Mouse (Mus musculus) heart, embryonic 13.5 days (tissue): ENCODE results near the gene Dram1. TPM values are rescaled to one million over a fixed set of nuclear protein-coding genes. Genes with fewer than 3 reads are reported as not detected.

Experiments
- ATAC-seq: fragments of 200-750 bp; cut with Nextera tagmentation; 2 replicates; pipeline ENCODE4 v1.8.0; 2017; ENCODE audit warnings: moderate TSS enrichment; ENCODE audit not compliant: insufficient number of reproducible peaks, low FRiP score, low TSS enrichment; ENCODE audit errors: extremely low read depth
- H3K27ac ChIP-seq: fragments of 300-500 bp; sonication (generic); replicated peaks from 2 replicates; pipeline ENCODE4 v1.5.1; 2015; ENCODE audit warnings: moderate library complexity, mild to moderate bottlenecking, inconsistent platforms
- H3K27me3 ChIP-seq: fragments of 300-500 bp; sonication (generic); replicated peaks from 2 replicates; pipeline ENCODE4 v1.6.1; 2015; ENCODE audit warnings: mild to moderate bottlenecking, inconsistent platforms
- H3K36me3 ChIP-seq: fragments of 300-500 bp; sonication (generic); 2 replicates; pipeline ENCODE4 v1.6.1; 2015; ENCODE audit warnings: mild to moderate bottlenecking, inconsistent platforms
- H3K4me1 ChIP-seq: fragments of 300-500 bp; sonication (generic); 2 replicates; pipeline ENCODE4 v1.6.1; 2015; ENCODE audit warnings: inconsistent platforms
- H3K4me2 ChIP-seq: fragments of 300-500 bp; sonication (generic); 2 replicates; pipeline ENCODE4 v1.6.1; 2015; ENCODE audit warnings: inconsistent platforms, mild to moderate bottlenecking, moderate library complexity
- H3K4me3 ChIP-seq: fragments of 300-500 bp; sonication (generic); 2 replicates; pipeline ENCODE4 v1.5.1; 2015; ENCODE audit warnings: moderate library complexity, mild to moderate bottlenecking, inconsistent platforms
- H3K9ac ChIP-seq: fragments of 300-500 bp; sonication (generic); 2 replicates; pipeline ENCODE4 v1.6.1; 2015; ENCODE audit warnings: inconsistent platforms, mild to moderate bottlenecking, moderate library complexity
- H3K9me3 ChIP-seq: fragments of 300-500 bp; sonication (generic); 2 replicates; pipeline ENCODE4 v1.6.1; 2016; ENCODE audit warnings: inconsistent platforms
- WGBS: fragments of 180-500 bp; shearing (Covaris S2); methylation state at CpG from one replicate; pipeline ENCODE4 v1.1.7; 2015; ENCODE audit warnings: mixed read lengths; 5-methylcytosine and 5-hydroxymethylcytosine counted together
- polyA plus RNA-seq: library from polyadenylated mRNA; unstranded; fragments of >200 nt; fragmentation: Nextera tagmentation; extraction: Ambion mirVana; gene quantifications from 2 replicates; pipeline ENCODE4 v1.2.1, GENCODE M21; 2015

Dram1 gene
- polyA plus RNA-seq, 1 experiment from 2014 or later, result 1.4 TPM

GRCm38 (mm10) chr10:88371793-88372192, 7.1 kb downstream of the Dram1 start:
- WGBS, result 11% methylated on average over 2 of the region's 2 CpGs
- H3K4me2 ChIP-seq, result no peak overlapping the region
- H3K27me3 ChIP-seq, result peaks cover 10% of the 10 kb centered on the region; the same call in 1 of the 2 replicates
- no peaks in the 10 kb centered on the region for H3K36me3 ChIP-seq
- H3K9ac ChIP-seq, result no peak overlapping the region
- no peak overlapping the region for H3K27ac ChIP-seq
- H3K4me1 ChIP-seq, result peaks cover 8% of the 10 kb centered on the region
- H3K9me3 ChIP-seq, result no peaks in the 10 kb centered on the region
- no peak for ATAC-seq
- H3K4me3 ChIP-seq, result no peak overlapping the region

GRCm38 (mm10) chr10:88369233-88369632, 9.6 kb downstream of the Dram1 start:
- Histone ChIP-seq H3K9ac (no peak overlapping the region), H3K4me3 (no peak overlapping the region), H3K4me2 (no peak overlapping the region), H3K9me3 (no peaks in the 10 kb centered on the region), H3K27ac (no peak overlapping the region), H3K4me1 (no peaks in the 10 kb centered on the region), H3K27me3 (no peaks in the 10 kb centered on the region), H3K36me3 (no peaks in the 10 kb centered on the region)
- whole genome bisulfite sequencing, result 43% methylated on average over 4 of the region's 4 CpGs
- ATAC-seq, result no peak

- no peaks in the 10 kb centered on the region for H3K4me1 ChIP-seq
- H3K36me3 ChIP-seq, result no peaks in the 10 kb centered on the region
- 65% methylated on average over 3 of the region's 3 CpGs for WGBS
- no peak overlapping the region for H3K27ac ChIP-seq
- H3K27me3 ChIP-seq, result no peaks in the 10 kb centered on the region
- H3K4me3 ChIP-seq, result no peak overlapping the region
- ATAC-seq, result no peak
- H3K9me3 ChIP-seq, result no peaks in the 10 kb centered on the region
- no peak overlapping the region for H3K4me2 ChIP-seq
- H3K9ac ChIP-seq, result no peak overlapping the region
These were observed 14.7 kb downstream of the Dram1 start for GRCm38 (mm10) chr10:88364221-88364620.

- Histone ChIP-seq H3K4me1 (no peaks in the 10 kb centered on the region), H3K4me3 (no peak overlapping the region), H3K9ac (no peak overlapping the region), H3K36me3 (no peaks in the 10 kb centered on the region), H3K27me3 (peaks cover 4% of the 10 kb centered on the region; the same call in 1 of the 2 replicates), H3K9me3 (no peaks in the 10 kb centered on the region), H3K4me2 (no peak overlapping the region), H3K27ac (no peak overlapping the region)
- WGBS, result 56% methylated on average over 1 of the region's 1 CpGs
- ATAC-seq, result no peak
These were observed 16.7 kb downstream of the Dram1 start for GRCm38 (mm10) chr10:88362218-88362617.

DNA sequence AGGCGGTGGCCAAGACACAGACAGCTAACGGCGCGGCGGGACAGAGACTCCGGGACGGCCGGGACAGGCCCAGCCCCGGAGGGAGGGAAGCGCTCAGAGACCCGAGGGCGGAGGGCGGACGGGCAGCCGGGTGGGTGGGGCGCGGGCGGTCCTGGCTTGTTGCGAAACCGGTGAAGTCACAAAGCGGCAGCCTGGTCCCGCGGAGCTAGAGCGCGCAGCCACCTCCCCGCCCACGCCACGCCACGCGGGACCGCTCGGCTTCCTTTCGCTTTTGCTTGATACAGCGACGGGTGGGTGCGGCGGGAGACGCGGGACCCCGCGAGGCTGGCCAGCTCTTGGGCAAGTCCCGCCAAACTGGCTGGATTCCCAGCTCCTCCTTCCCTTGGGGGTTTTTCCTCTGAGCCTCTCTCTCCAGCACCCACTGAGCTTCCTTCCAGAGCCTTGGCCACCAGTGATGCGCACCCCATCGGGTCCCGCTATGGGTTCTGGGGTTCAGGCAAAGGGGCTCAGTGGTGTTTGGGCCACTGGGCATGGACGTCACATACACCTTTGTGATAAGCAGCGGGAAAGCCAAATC, 21.8 kb downstream of the Dram1 start:
- Histone ChIP-seq H3K27ac (no peak overlapping the region), H3K4me3 (peak overlapping the region; percentile 68), H3K9me3 (no peaks in the 10 kb centered on the region), H3K9ac (peak overlapping the region; percentile 84), H3K4me2 (peak overlapping the region; percentile 84), H3K36me3 (no peaks in the 10 kb centered on the region), H3K4me1 (peaks cover 5% of the 10 kb centered on the region), H3K27me3 (peaks cover 10% of the 10 kb centered on the region)
- ATAC-seq, result peak; percentile 68; the same call in 1 of the 2 replicates
- WGBS, result 2% methylated on average over 31 of the region's 47 CpGs

- H3K4me3 ChIP-seq, result peak overlapping the region; percentile 68
- no peaks in the 10 kb centered on the region for H3K9me3 ChIP-seq
- peaks cover 7% of the 10 kb centered on the region for H3K4me1 ChIP-seq
- H3K27ac ChIP-seq, result no peak overlapping the region
- H3K4me2 ChIP-seq, result peak overlapping the region; percentile 84
- ATAC-seq, result no peak
- 8% methylated on average over 21 of the region's 21 CpGs for WGBS
- peaks cover 10% of the 10 kb centered on the region for H3K27me3 ChIP-seq
- H3K36me3 ChIP-seq, result no peaks in the 10 kb centered on the region
- peak overlapping the region; percentile 84 for H3K9ac ChIP-seq
These were observed 22.5 kb downstream of the Dram1 start for GRCm38 (mm10) chr10:88356114-88356982.

GRCm38 (mm10) chr10:88354599-88354998, 24.3 kb downstream of the Dram1 start:
- no peak overlapping the region for H3K4me2 ChIP-seq
- H3K27me3 ChIP-seq, result peaks cover 10% of the 10 kb centered on the region
- ATAC-seq, result no peak
- no peak overlapping the region for H3K4me3 ChIP-seq
- no peak overlapping the region for H3K27ac ChIP-seq
- 68% methylated on average over 5 of the region's 5 CpGs for WGBS
- H3K9ac ChIP-seq, result no peak overlapping the region
- no peaks in the 10 kb centered on the region for H3K9me3 ChIP-seq
- H3K4me1 ChIP-seq, result peaks cover 8% of the 10 kb centered on the region
- H3K36me3 ChIP-seq, result no peaks in the 10 kb centered on the region

GRCm38 (mm10) chr10:88352549-88352948, 26.3 kb downstream of the Dram1 start:
- peaks cover 8% of the 10 kb centered on the region for H3K4me1 ChIP-seq
- H3K9me3 ChIP-seq, result no peaks in the 10 kb centered on the region
- no peak overlapping the region for H3K27ac ChIP-seq
- H3K4me2 ChIP-seq, result no peak overlapping the region
- WGBS, result 67% methylated on average over 2 of the region's 2 CpGs
- no peaks in the 10 kb centered on the region for H3K36me3 ChIP-seq
- H3K4me3 ChIP-seq, result no peak overlapping the region
- no peak overlapping the region for H3K9ac ChIP-seq
- H3K27me3 ChIP-seq, result peaks cover 6% of the 10 kb centered on the region; the same call in 1 of the 2 replicates
- ATAC-seq, result no peak

DNA sequence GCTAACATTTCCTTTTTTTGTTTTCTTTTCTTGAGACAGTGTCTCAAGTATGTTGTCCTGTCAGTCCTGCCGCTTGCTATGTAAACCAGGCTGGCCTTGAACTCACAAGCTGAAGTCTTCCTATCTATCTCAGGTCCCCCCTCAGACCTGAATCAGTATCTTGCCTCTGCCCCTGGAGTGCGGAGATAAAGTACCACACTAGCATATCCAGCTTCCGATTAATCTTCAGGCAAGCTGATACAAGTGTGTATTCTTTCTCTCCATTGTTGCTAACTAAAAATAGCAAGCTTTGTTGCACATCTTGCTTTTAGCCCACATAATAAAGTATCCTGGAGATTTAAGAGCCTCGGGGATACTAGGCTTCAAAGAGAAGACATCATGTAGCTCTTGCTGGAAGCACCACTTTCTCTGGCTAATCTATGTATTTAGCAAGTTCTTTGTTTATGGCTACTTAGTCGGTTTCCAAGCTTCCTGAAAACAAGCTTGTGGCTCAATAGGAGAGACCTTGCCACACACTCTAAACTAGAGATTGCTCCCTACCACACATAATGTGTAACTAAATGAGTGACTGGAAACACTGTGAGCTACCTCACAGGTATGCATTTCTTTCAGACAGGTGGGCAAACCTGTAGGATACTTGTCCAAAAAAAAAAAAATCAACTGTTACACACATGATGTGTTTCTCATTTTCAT, 27.3 kb downstream of the Dram1 start:
- H3K9me3 ChIP-seq, result no peaks in the 10 kb centered on the region
- 40% methylated on average over 5 of the region's 5 CpGs for WGBS
- H3K4me1 ChIP-seq, result peaks cover 5% of the 10 kb centered on the region
- no peak overlapping the region for H3K27ac ChIP-seq
- no peak overlapping the region for H3K9ac ChIP-seq
- no peaks in the 10 kb centered on the region for H3K36me3 ChIP-seq
- ATAC-seq, result no peak
- H3K4me3 ChIP-seq, result no peak overlapping the region
- no peak overlapping the region for H3K4me2 ChIP-seq
- peaks cover 3% of the 10 kb centered on the region; the same call in 1 of the 2 replicates for H3K27me3 ChIP-seq

- no peak overlapping the region for H3K4me3 ChIP-seq
- WGBS, result 65% methylated on average over 2 of the region's 2 CpGs
- no peak overlapping the region for H3K27ac ChIP-seq
- ATAC-seq, result no peak
- H3K9ac ChIP-seq, result no peak overlapping the region
- no peaks in the 10 kb centered on the region for H3K27me3 ChIP-seq
- H3K9me3 ChIP-seq, result no peaks in the 10 kb centered on the region
- H3K4me1 ChIP-seq, result peaks cover 12% of the 10 kb centered on the region; the same call in 1 of the 2 replicates
- no peaks in the 10 kb centered on the region for H3K36me3 ChIP-seq
- H3K4me2 ChIP-seq, result no peak overlapping the region
These were observed 28.2 kb downstream of the Dram1 start for GRCm38 (mm10) chr10:88350687-88351086.

- no peaks in the 10 kb centered on the region for H3K36me3 ChIP-seq
- no peak for ATAC-seq
- H3K4me1 ChIP-seq, result peaks cover 13% of the 10 kb centered on the region; the same call in 1 of the 2 replicates
- no peaks in the 10 kb centered on the region for H3K9me3 ChIP-seq
- H3K27me3 ChIP-seq, result no peaks in the 10 kb centered on the region
- 45% methylated on average over 8 of the region's 8 CpGs for WGBS
- H3K9ac ChIP-seq, result no peak overlapping the region
- no peak overlapping the region for H3K4me2 ChIP-seq
- no peak overlapping the region for H3K4me3 ChIP-seq
- no peak overlapping the region for H3K27ac ChIP-seq
These were observed 29.1 kb downstream of the Dram1 start for GRCm38 (mm10) chr10:88349800-88350199.
